Mouse (Mus musculus) limb, embryonic 12.5 days (tissue): Measurements from ENCODE around the gene Tbc1d14. TPM values are rescaled to one million over a fixed set of nuclear protein-coding genes. Genes with fewer than 3 reads are reported as not detected.

Source experiments
- ATAC-seq: fragments of 200-750 bp; cut with Nextera tagmentation; 2 replicates; pipeline ENCODE4 v1.8.0; 2017; ENCODE audit warnings: low read depth, moderate TSS enrichment; ENCODE audit not compliant: insufficient number of reproducible peaks, insufficient read depth, low FRiP score, low TSS enrichment
- H3K27ac ChIP-seq: fragments of 300-500 bp; sonication (generic); 2 replicates; pipeline ENCODE4 v1.5.1; 2016; ENCODE audit warnings: mild to moderate bottlenecking, moderate library complexity
- H3K27me3 ChIP-seq: fragments of 300-500 bp; sonication (generic); 2 replicates; pipeline ENCODE4 v1.6.1; 2016; ENCODE audit warnings: mild to moderate bottlenecking, moderate library complexity
- H3K36me3 ChIP-seq: fragments of 300-500 bp; sonication (generic); 2 replicates; pipeline ENCODE4 v1.6.1; 2016; ENCODE audit warnings: mild to moderate bottlenecking, moderate library complexity
- H3K4me1 ChIP-seq: fragments of 300-500 bp; sonication (generic); replicated peaks from 2 replicates; pipeline ENCODE4 v1.6.1; 2016
- H3K4me2 ChIP-seq: fragments of 300-500 bp; sonication (generic); 2 replicates; pipeline ENCODE4 v1.6.1; 2016; ENCODE audit warnings: mild to moderate bottlenecking, moderate library complexity
- H3K4me3 ChIP-seq: fragments of 300-500 bp; sonication (generic); replicated peaks from 2 replicates; pipeline ENCODE4 v1.5.1; 2016; ENCODE audit warnings: mild to moderate bottlenecking
- H3K9ac ChIP-seq: fragments of 300-500 bp; sonication (generic); replicated peaks from 2 replicates; pipeline ENCODE4 v1.6.1; 2016; ENCODE audit warnings: mild to moderate bottlenecking, moderate library complexity
- H3K9me3 ChIP-seq: fragments of 300-500 bp; sonication (generic); 2 replicates; pipeline ENCODE4 v1.6.1; 2016; ENCODE audit warnings: mild to moderate bottlenecking, moderate library complexity
- WGBS: fragments of 180-500 bp; shearing (Covaris S2); methylation state at CpG from one replicate; pipeline ENCODE4 v1.1.7; 2016; 5-methylcytosine and 5-hydroxymethylcytosine counted together
- polyA plus RNA-seq: library from polyadenylated mRNA; unstranded; fragments of >200 nt; fragmentation: Nextera tagmentation; extraction: Ambion mirVana; gene quantifications from 2 replicates; pipeline ENCODE4 v1.2.1, GENCODE M21; 2016

Gene Tbc1d14
- polyA plus RNA-seq, 1 experiment from 2014 or later: 42.3 TPM

DNA sequence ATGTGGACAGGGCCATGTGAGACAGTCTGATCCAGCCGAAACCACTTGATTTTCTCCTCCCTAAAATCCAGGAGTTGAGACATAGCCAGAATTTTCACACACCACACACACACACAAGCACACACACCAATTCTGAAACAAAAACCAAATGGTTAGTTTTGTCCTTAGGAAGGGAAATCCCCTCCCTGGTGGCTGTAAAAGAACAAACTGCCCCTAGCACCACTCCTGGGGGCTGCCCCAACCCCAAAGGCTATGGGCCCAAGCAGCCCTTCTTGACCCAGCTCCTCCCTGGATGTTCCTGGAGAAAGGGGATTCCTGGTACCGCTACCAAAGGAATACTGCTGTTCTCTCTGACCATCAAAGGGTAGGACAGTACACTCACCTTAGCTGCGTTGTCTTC lies 16.6 kb downstream of the Tbc1d14 start:
- H3K27ac ChIP-seq: no peak overlapping the region
- no peak overlapping the region for H3K4me2 ChIP-seq
- peaks cover 35% of the 10 kb centered on the region for H3K4me1 ChIP-seq
- H3K9me3 ChIP-seq: no peaks in the 10 kb centered on the region
- WGBS: 91% methylated on average over 3 of the region's 3 CpGs
- no peaks in the 10 kb centered on the region; the same call in 1 of the 2 replicates for H3K27me3 ChIP-seq
- ATAC-seq: no peak
- H3K4me3 ChIP-seq: no peak overlapping the region
- no peak overlapping the region for H3K9ac ChIP-seq
- peaks cover 3% of the 10 kb centered on the region; the same call in 1 of the 2 replicates for H3K36me3 ChIP-seq

DNA sequence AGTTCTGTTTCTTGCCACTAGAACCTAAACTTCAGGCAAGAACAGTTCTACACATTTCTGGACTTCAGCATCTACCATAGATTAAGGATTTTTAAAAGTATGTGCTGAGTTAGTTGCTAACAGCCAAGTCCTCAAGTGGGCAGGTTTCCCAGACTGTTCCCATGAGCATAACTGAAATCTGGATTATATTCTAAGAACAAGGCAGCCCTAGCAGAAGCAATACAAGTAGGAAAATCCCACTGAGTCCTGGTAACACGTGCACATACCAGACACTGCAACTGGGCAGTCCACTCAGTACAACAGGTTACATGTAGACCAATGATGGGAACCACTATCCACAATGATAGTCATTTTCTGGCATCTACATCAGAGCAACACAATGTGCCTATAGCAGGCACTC lies 17.3 kb downstream of the Tbc1d14 start:
- Histone ChIP-seq H3K4me2 (no peak overlapping the region), H3K36me3 (peaks cover 10% of the 10 kb centered on the region), H3K4me3 (no peak overlapping the region), H3K9me3 (no peaks in the 10 kb centered on the region), H3K9ac (no peak overlapping the region), H3K4me1 (peaks cover 28% of the 10 kb centered on the region), H3K27ac (no peak overlapping the region), H3K27me3 (no peaks in the 10 kb centered on the region; the same call in 1 of the 2 replicates)
- no peak for ATAC-seq
- 77% methylated on average over 1 of the region's 1 CpGs for WGBS

GRCm38 (mm10) chr5:36575227-36575626 lies 17.8 kb downstream of the Tbc1d14 start:
- no peak overlapping the region for H3K4me2 ChIP-seq
- ATAC-seq: no peak
- no peaks in the 10 kb centered on the region for H3K9me3 ChIP-seq
- no peak overlapping the region for H3K27ac ChIP-seq
- H3K27me3 ChIP-seq: no peaks in the 10 kb centered on the region
- 84% methylated on average over 3 of the region's 3 CpGs for WGBS
- peaks cover 13% of the 10 kb centered on the region for H3K36me3 ChIP-seq
- peaks cover 25% of the 10 kb centered on the region for H3K4me1 ChIP-seq
- no peak overlapping the region for H3K4me3 ChIP-seq
- no peak overlapping the region for H3K9ac ChIP-seq

- H3K9me3 ChIP-seq: no peaks in the 10 kb centered on the region
- WGBS: 50% methylated on average over 8 of the region's 8 CpGs
- ATAC-seq: no peak
- H3K27ac ChIP-seq: peak overlapping the region; percentile 73; the same call in 1 of the 2 replicates
- H3K4me2 ChIP-seq: no peak overlapping the region
- no peak overlapping the region for H3K4me3 ChIP-seq
- no peak overlapping the region for H3K9ac ChIP-seq
- peaks cover 13% of the 10 kb centered on the region for H3K36me3 ChIP-seq
- H3K4me1 ChIP-seq: peaks cover 21% of the 10 kb centered on the region; the same call in 1 of the 2 replicates
- no peaks in the 10 kb centered on the region for H3K27me3 ChIP-seq
Observed at GRCm38 (mm10) chr5:36574147-36574870, 18.8 kb downstream of the Tbc1d14 start.

- Histone ChIP-seq H3K27ac (peak overlapping the region; percentile 42; the same call in 1 of the 2 replicates), H3K9me3 (no peaks in the 10 kb centered on the region), H3K27me3 (no peaks in the 10 kb centered on the region), H3K4me2 (no peak overlapping the region), H3K9ac (no peak overlapping the region), H3K36me3 (peaks cover 13% of the 10 kb centered on the region), H3K4me1 (peaks cover 21% of the 10 kb centered on the region; the same call in 1 of the 2 replicates), H3K4me3 (no peak overlapping the region)
- no peak for ATAC-seq
- 63% methylated on average over 3 of the region's 3 CpGs for WGBS
Observed at GRCm38 (mm10) chr5:36573354-36573753, 19.7 kb downstream of the Tbc1d14 start.

- WGBS: 94% methylated on average over 16 of the region's 16 CpGs
- Histone ChIP-seq H3K27me3 (no peaks in the 10 kb centered on the region), H3K4me3 (no peak overlapping the region), H3K9me3 (no peaks in the 10 kb centered on the region), H3K4me2 (no peak overlapping the region), H3K36me3 (peaks cover 13% of the 10 kb centered on the region), H3K4me1 (peaks cover 27% of the 10 kb centered on the region; the same call in 1 of the 2 replicates), H3K9ac (no peak overlapping the region), H3K27ac (no peak overlapping the region)
- ATAC-seq: no peak
Observed at GRCm38 (mm10) chr5:36571371-36571770, 21.7 kb downstream of the Tbc1d14 start.

- Histone ChIP-seq H3K36me3 (peaks cover 13% of the 10 kb centered on the region), H3K27me3 (no peaks in the 10 kb centered on the region), H3K9ac (no peak overlapping the region), H3K4me3 (no peak overlapping the region), H3K27ac (no peak overlapping the region), H3K9me3 (no peaks in the 10 kb centered on the region), H3K4me1 (peaks cover 27% of the 10 kb centered on the region; the same call in 1 of the 2 replicates), H3K4me2 (no peak overlapping the region)
- 88% methylated on average over 4 of the region's 4 CpGs for WGBS
- no peak for ATAC-seq
Observed at GRCm38 (mm10) chr5:36570546-36571245, 22.4 kb downstream of the Tbc1d14 start.

- no peak overlapping the region for H3K27ac ChIP-seq
- H3K36me3 ChIP-seq: peaks cover 13% of the 10 kb centered on the region
- H3K4me3 ChIP-seq: no peak overlapping the region
- WGBS: 87% methylated on average over 7 of the region's 7 CpGs
- H3K27me3 ChIP-seq: no peaks in the 10 kb centered on the region
- no peaks in the 10 kb centered on the region for H3K9me3 ChIP-seq
- H3K9ac ChIP-seq: no peak overlapping the region
- peaks cover 23% of the 10 kb centered on the region; the same call in 1 of the 2 replicates for H3K4me1 ChIP-seq
- ATAC-seq: no peak
- no peak overlapping the region for H3K4me2 ChIP-seq
Observed at GRCm38 (mm10) chr5:36570098-36570497, 23.0 kb downstream of the Tbc1d14 start.

- H3K27me3 ChIP-seq: no peaks in the 10 kb centered on the region
- H3K4me1 ChIP-seq: peaks cover 8% of the 10 kb centered on the region; the same call in 1 of the 2 replicates
- H3K36me3 ChIP-seq: peaks cover 13% of the 10 kb centered on the region
- H3K27ac ChIP-seq: no peak overlapping the region
- no peaks in the 10 kb centered on the region for H3K9me3 ChIP-seq
- no peak for ATAC-seq
- 76% methylated on average over 4 of the region's 4 CpGs for WGBS
- no peak overlapping the region for H3K4me2 ChIP-seq
- H3K9ac ChIP-seq: no peak overlapping the region
- no peak overlapping the region for H3K4me3 ChIP-seq
Observed at GRCm38 (mm10) chr5:36568118-36568517, 25.0 kb downstream of the Tbc1d14 start.

DNA sequence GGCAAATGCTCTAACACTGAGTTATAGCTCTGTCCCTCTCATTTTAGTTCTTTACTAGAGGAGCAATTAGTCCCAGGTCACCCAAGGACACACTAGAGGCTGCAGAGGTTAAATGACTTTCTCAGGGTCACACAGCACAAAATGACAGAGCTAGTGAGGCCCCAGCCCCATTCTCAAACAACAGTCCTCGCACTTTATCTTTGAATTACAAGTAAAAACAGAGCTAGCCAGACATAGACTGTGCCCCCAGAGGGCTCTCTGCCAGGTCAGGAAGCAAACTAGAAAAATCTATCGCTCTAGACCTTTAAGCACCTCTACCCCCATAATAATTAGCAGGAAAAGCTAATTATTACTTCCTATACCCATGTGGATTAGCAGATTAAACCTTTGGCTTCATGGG lies 25.4 kb downstream of the Tbc1d14 start:
- peaks cover 13% of the 10 kb centered on the region for H3K36me3 ChIP-seq
- no peaks in the 10 kb centered on the region for H3K27me3 ChIP-seq
- H3K9me3 ChIP-seq: no peaks in the 10 kb centered on the region
- H3K4me2 ChIP-seq: no peak overlapping the region
- no peak overlapping the region for H3K9ac ChIP-seq
- 63% methylated on average over 2 of the region's 2 CpGs for WGBS
- no peak for ATAC-seq
- H3K4me1 ChIP-seq: peaks cover 7% of the 10 kb centered on the region; the same call in 1 of the 2 replicates
- no peak overlapping the region for H3K4me3 ChIP-seq
- no peak overlapping the region for H3K27ac ChIP-seq

GRCm38 (mm10) chr5:36564530-36564929 lies 28.5 kb downstream of the Tbc1d14 start:
- 88% methylated on average over 9 of the region's 9 CpGs for WGBS
- peaks cover 11% of the 10 kb centered on the region; the same call in 1 of the 2 replicates for H3K4me1 ChIP-seq

More at GRCm38 (mm10) chr5:36564530-36564929, 28.5 kb downstream of the Tbc1d14 start:
- ATAC-seq: no peak
- Histone ChIP-seq H3K9me3 (no peaks in the 10 kb centered on the region), H3K4me2 (no peak overlapping the region), H3K4me3 (no peak overlapping the region), H3K36me3 (no peaks in the 10 kb centered on the region), H3K27me3 (no peaks in the 10 kb centered on the region), H3K27ac (no peak overlapping the region), H3K9ac (no peak overlapping the region)
